Mouse (Mus musculus) stomach, postnatal 0 days (tissue): Measurements from ENCODE around the gene Sppl2a.

Experiments used
- CTCF ChIP-seq: IDR thresholded peaks from 2 replicates; pipeline ENCODE4 v1.5.1; 2016; ENCODE audit warnings: antibody characterized with exemption, low read depth, mild to moderate bottlenecking, moderate library complexity
- EP300 ChIP-seq: optimal IDR thresholded peaks from 2 replicates; pipeline ENCODE3; 2016; ENCODE audit warnings: antibody characterized with exemption

DNA sequence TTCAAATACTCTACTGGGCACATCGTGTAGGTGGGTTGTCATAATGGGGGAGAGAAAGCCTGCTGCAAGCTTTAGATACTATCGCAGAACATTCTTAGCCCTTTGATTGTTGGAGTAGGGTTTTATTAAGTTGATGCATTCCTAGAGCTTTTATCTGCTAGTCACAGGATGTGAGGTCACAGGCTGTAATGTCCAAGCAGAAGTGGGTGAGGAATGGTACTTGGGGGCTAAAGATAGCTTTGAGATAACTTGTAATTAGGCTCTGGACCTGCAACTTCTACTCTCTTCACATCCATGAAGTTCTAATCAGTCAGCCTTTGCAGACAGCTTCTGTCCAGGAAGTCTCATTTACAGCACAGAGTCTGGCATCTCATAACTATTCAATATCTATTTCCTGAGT, 47.2 kb downstream of the Sppl2a start:
- no peak for TF ChIP-seq CTCF
- TF ChIP-seq EP300, result no peak
